Mouse (Mus musculus): ENCODE measurements around the gene Slc25a54.

DNA sequence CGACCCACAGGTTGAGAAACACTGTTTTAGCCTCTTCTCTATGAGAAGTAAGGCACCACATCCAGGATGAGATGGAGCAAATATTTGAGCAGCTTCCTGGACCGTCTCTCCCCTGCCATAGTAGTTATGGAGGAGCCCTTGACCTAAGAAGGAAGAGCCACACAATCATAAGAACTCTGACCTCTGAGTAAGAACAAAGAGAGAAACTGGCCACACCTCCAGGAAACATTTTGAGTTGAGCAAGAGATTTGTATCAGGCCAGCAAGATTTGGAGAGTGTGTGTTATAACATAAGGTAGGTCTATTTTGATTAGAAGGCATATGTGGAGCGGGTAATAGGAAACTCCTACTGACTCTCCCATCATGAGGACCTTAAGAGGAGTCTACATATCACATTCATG lies 48.6 kb upstream of the Slc25a54 start:
- TF ChIP-seq POLR2A (IDR thresholded peaks at IDR 0.05; ENCODE audit: extremely low read depth, insufficient read depth, low read length) = no peak
- TF ChIP-seq CTCF (IDR thresholded peaks at IDR 0.05; ENCODE audit: low read depth, low read length) = no peak
